Mouse (Mus musculus): ENCODE results near the gene Gm10118.

The Gm10118 gene

GRCm38 (mm10) chr10:63927334-63927733 is at the start of gene Gm10118:
Gm10118 (minus strand) TSS chr10:63927434.
- DNase-seq (ENCODE audit: low read depth, low spot score): no peak

- DNase-seq (ENCODE audit: low read depth, low spot score): no peak
Measured at GRCm38 (mm10) chr10:63972300-63972699, 45.1 kb upstream of the Gm10118 start.

GRCm38 (mm10) chr10:63954308-63954930 is 27.2 kb upstream of the Gm10118 start:
- DNase-seq (ENCODE audit: low read depth, low spot score): no peak

GRCm38 (mm10) chr10:63951481-63951880 is 24.2 kb upstream of the Gm10118 start:
- no peak for DNase-seq (ENCODE audit: low read depth, low spot score)

GRCm38 (mm10) chr10:63950867-63951266 is 23.6 kb upstream of the Gm10118 start:
- DNase-seq (ENCODE audit: low read depth, low spot score): no peak

GRCm38 (mm10) chr10:63947266-63947665 is 20.0 kb upstream of the Gm10118 start:
- DNase-seq (ENCODE audit: low read depth, low spot score): no peak

- DNase-seq (ENCODE audit: low read depth, low spot score): no peak
Measured at GRCm38 (mm10) chr10:63945534-63945933, 18.3 kb upstream of the Gm10118 start.

- no peak for DNase-seq (ENCODE audit: low read depth, low spot score)
Measured at GRCm38 (mm10) chr10:63933946-63934345, 6.7 kb upstream of the Gm10118 start.

- DNase-seq (ENCODE audit: low read depth, low spot score): no peak
Measured at GRCm38 (mm10) chr10:63908878-63909277, 18.4 kb downstream of the Gm10118 start.

- DNase-seq (ENCODE audit: low read depth, low spot score): no peak
Measured at GRCm38 (mm10) chr10:63899891-63900290, 27.3 kb downstream of the Gm10118 start.

GRCm38 (mm10) chr10:63894612-63895011 is 32.6 kb downstream of the Gm10118 start:
- DNase-seq (ENCODE audit: low read depth, low spot score): no peak

- DNase-seq (ENCODE audit: low read depth, low spot score): no peak
Measured at GRCm38 (mm10) chr10:63886449-63887088, 40.7 kb downstream of the Gm10118 start.

GRCm38 (mm10) chr10:63880462-63880903 is 46.8 kb downstream of the Gm10118 start:
- DNase-seq (ENCODE audit: low read depth, low spot score): no peak

Measured in A20 (cell line).